Mouse (Mus musculus) hindbrain, embryonic 16.5 days (tissue): Measurements from ENCODE around the gene Ccdc88b. TPM values are rescaled to one million over a fixed set of nuclear protein-coding genes. Genes with fewer than 3 reads are reported as not detected.

ENCODE experiments used
- ATAC-seq: fragments of 200-750 bp; cut with Nextera tagmentation; 2 replicates; pipeline ENCODE4 v1.8.0; 2017; ENCODE audit warnings: moderate TSS enrichment, moderate library complexity
- H3K27ac ChIP-seq: fragments of 300-500 bp; sonication (generic); 2 replicates; pipeline ENCODE4 v1.5.1; 2014; ENCODE audit warnings: low read depth, mild to moderate bottlenecking, control low read depth, low read length, moderate library complexity
- H3K27me3 ChIP-seq: fragments of 300-500 bp; sonication (generic); replicated peaks from 2 replicates; pipeline ENCODE4 v1.6.1; 2014; ENCODE audit warnings: low read length; ENCODE audit not compliant: control insufficient read depth, insufficient read depth
- H3K36me3 ChIP-seq: fragments of 300-500 bp; sonication (generic); 2 replicates; pipeline ENCODE4 v1.6.1; 2014; ENCODE audit warnings: mild to moderate bottlenecking, low read length, moderate library complexity, mixed read lengths; ENCODE audit not compliant: control insufficient read depth, insufficient read depth
- H3K4me1 ChIP-seq: fragments of 300-500 bp; sonication (generic); 2 replicates; pipeline ENCODE4 v1.6.1; 2014; ENCODE audit warnings: low read depth, low read length; ENCODE audit not compliant: control insufficient read depth, insufficient read depth
- H3K4me2 ChIP-seq: fragments of 300-500 bp; sonication (generic); 2 replicates; pipeline ENCODE4 v1.6.1; 2014; ENCODE audit warnings: mild to moderate bottlenecking, low read length, control low read depth, moderate library complexity
- H3K4me3 ChIP-seq: fragments of 300-500 bp; sonication (generic); 2 replicates; pipeline ENCODE4 v1.5.1; 2014; ENCODE audit warnings: mild to moderate bottlenecking, low read length, control low read depth, moderate library complexity
- H3K9ac ChIP-seq: fragments of 300-500 bp; sonication (generic); 2 replicates; pipeline ENCODE4 v1.6.1; 2014; ENCODE audit warnings: low read depth, mild to moderate bottlenecking, control low read depth, low read length, moderate library complexity
- H3K9me3 ChIP-seq: fragments of 300-500 bp; sonication (generic); 2 replicates; pipeline ENCODE4 v1.6.1; 2014; ENCODE audit warnings: mild to moderate bottlenecking, low read length, moderate library complexity; ENCODE audit not compliant: control insufficient read depth
- WGBS: fragments of 180-500 bp; shearing (Covaris S2); extraction: QIAGEN DNeasy Blood & Tissue Kit; methylation state at CpG from one replicate; pipeline ENCODE4 v1.1.7; 2014; 5-methylcytosine and 5-hydroxymethylcytosine counted together
- polyA plus RNA-seq: library from polyadenylated mRNA; unstranded; fragments of >200 nt; fragmentation: Nextera tagmentation; extraction: Ambion mirVana; gene quantifications from 2 replicates; pipeline ENCODE4 v1.2.1, GENCODE M21; 2015

Gene Ccdc88b
- polyA plus RNA-seq, 1 experiment from 2014 or later: 0.85 TPM

DNA sequence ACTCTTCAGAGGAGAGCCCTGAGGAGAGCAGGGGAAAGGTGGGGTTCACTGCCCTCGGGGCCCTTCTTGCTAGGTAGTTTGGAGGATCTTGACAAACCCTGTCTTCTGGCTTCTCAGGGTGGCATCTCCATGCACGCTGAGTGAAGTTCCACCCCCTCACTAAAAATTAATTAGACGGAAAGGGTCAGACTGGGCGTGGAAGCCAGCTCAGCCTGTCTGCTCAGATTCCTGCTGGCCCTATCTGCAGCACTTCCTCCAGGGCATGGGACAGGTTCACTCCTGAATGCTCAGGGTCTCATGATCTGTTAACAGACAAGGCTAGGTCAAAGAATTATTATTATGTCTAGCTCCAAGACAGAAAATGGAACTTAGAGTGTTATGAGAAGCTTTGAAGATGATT lies 34.5 kb upstream of the Ccdc88b start:
- no peak overlapping the region for H3K4me2 ChIP-seq
- H3K27me3 ChIP-seq: no peaks in the 10 kb centered on the region
- no peak for ATAC-seq
- H3K27ac ChIP-seq: no peak overlapping the region
- no peaks in the 10 kb centered on the region for H3K4me1 ChIP-seq
- no peak overlapping the region for H3K4me3 ChIP-seq
- no peak overlapping the region for H3K9ac ChIP-seq
- 68% methylated on average over 4 of the region's 4 CpGs for WGBS
- no peaks in the 10 kb centered on the region for H3K9me3 ChIP-seq
- H3K36me3 ChIP-seq: no peaks in the 10 kb centered on the region

DNA sequence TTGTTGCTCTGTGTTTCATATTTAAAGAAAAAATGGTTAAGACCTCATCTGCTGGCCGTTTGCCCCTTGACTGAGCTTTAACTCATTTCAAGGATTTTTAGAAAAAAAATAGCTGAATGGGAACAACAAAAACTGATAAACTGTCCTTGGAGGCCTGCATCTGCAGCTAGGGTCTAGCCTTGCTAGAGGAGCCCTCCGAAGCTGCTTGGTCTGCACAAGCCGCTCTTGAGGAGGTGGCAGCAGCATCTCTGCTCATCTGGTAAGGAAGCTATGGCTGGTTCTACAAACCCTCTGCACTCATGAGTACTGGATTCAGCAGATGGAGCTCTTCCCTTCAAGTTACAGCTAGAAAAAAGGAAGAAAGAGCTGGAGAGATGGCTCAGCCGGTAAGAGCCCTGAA lies 20.0 kb upstream of the Ccdc88b start:
- Histone ChIP-seq H3K9ac (no peak overlapping the region), H3K27me3 (no peaks in the 10 kb centered on the region), H3K27ac (no peak overlapping the region), H3K4me3 (no peak overlapping the region), H3K4me2 (no peak overlapping the region), H3K9me3 (peaks cover 10% of the 10 kb centered on the region), H3K4me1 (no peaks in the 10 kb centered on the region), H3K36me3 (no peaks in the 10 kb centered on the region)
- WGBS: 84% methylated on average over 4 of the region's 4 CpGs
- no peak for ATAC-seq

DNA sequence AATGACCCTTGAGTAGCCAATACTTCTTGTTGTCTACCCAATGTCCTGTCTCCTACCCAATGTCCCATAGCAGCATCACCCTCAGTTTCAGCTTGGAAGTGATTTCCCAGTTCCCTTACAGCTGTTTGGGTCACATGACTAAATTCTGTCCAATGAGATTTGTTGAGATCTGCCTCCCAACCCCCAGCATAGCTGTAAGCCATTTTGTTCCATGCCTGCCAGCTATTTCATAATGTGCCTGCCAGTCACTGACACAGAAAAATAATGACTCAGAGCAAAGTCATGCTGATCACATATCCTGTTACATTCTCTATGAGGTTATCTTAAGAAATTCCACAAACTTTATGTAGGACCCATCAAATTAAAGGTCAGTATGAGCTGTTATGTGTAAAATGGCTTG lies 18.8 kb upstream of the Ccdc88b start:
- no peak for ATAC-seq
- Histone ChIP-seq H3K9me3 (peaks cover 10% of the 10 kb centered on the region), H3K4me3 (no peak overlapping the region), H3K27me3 (no peaks in the 10 kb centered on the region), H3K27ac (no peak overlapping the region), H3K4me1 (no peaks in the 10 kb centered on the region), H3K36me3 (no peaks in the 10 kb centered on the region), H3K9ac (no peak overlapping the region), H3K4me2 (no peak overlapping the region)

DNA sequence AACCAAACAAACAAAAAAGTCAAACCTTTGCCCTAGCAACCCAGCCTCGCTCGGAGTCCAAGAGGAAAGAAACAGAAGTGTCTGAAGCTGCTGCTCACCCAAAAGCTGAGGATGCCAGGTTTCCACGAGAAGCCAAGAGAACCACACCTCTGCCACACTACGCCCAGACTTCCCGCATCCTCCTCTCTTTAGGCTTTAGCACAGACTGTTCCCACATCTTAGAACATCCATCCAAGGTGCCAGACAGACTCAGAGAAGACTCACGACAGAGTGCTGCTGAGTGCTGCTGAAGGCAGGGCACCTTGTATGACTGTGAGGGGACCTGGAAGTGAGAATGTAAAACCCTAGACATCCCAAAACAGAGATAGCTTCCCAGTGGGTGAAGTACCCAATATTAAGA lies 17.8 kb upstream of the Ccdc88b start:
- WGBS: 88% methylated on average over 6 of the region's 6 CpGs

DNA sequence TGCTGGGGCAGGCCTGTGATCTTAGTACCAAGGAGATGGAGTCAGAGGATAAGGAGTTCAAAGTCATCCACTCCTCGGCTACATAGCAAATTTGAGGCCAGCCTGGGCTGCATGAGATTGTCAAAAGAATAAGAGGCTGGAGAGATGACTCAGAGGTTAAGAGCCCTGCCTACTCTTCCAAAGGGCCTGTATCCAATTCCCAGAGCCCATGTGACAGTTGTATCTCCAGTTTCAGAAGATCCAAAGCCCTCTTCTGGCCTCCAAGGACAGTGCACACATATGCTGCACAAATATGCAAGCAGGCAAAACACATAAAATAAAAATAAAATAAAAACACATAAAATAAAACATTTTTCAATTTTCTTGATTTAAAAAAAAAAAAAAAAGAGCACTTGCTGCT lies 16.2 kb upstream of the Ccdc88b start:
- Histone ChIP-seq H3K4me1 (no peaks in the 10 kb centered on the region), H3K9me3 (no peaks in the 10 kb centered on the region), H3K9ac (no peak overlapping the region), H3K27ac (no peak overlapping the region), H3K36me3 (no peaks in the 10 kb centered on the region), H3K4me2 (no peak overlapping the region), H3K27me3 (no peaks in the 10 kb centered on the region), H3K4me3 (no peak overlapping the region)
- ATAC-seq: no peak
- 90% methylated on average over 1 of the region's 1 CpGs for WGBS

More for the DNA sequence above, 17.8 kb upstream of the Ccdc88b start:
- no peaks in the 10 kb centered on the region for H3K27me3 ChIP-seq
- no peak for ATAC-seq
- no peaks in the 10 kb centered on the region for H3K4me1 ChIP-seq
- H3K4me2 ChIP-seq: no peak overlapping the region
- H3K9me3 ChIP-seq: peaks cover 8% of the 10 kb centered on the region
- no peak overlapping the region for H3K4me3 ChIP-seq
- no peak overlapping the region for H3K9ac ChIP-seq
- H3K27ac ChIP-seq: no peak overlapping the region
- H3K36me3 ChIP-seq: no peaks in the 10 kb centered on the region

DNA sequence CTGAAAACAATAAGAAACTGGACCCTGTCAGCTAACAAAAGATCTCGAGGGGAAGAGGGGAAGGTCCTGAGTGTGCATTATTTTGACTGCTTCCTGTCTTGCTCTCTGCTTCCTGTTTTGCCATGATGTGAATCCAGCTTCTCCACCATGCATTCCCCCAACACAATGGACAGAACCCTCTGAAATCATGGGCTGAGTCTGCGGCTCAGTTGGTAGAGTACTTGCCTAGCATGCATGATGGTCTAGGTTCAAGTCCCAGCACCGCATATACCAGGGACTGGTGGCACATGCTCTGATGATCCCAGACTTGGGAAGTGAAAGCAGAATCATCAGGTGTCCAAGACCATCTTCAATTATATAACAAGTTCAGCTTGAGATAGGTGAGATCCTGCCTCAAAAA lies 14.7 kb upstream of the Ccdc88b start:
- Histone ChIP-seq H3K4me1 (no peaks in the 10 kb centered on the region), H3K4me2 (no peak overlapping the region), H3K27ac (no peak overlapping the region), H3K9ac (no peak overlapping the region), H3K9me3 (no peaks in the 10 kb centered on the region), H3K36me3 (no peaks in the 10 kb centered on the region), H3K27me3 (no peaks in the 10 kb centered on the region), H3K4me3 (no peak overlapping the region)
- 87% methylated on average over 3 of the region's 3 CpGs for WGBS
- ATAC-seq: no peak

DNA sequence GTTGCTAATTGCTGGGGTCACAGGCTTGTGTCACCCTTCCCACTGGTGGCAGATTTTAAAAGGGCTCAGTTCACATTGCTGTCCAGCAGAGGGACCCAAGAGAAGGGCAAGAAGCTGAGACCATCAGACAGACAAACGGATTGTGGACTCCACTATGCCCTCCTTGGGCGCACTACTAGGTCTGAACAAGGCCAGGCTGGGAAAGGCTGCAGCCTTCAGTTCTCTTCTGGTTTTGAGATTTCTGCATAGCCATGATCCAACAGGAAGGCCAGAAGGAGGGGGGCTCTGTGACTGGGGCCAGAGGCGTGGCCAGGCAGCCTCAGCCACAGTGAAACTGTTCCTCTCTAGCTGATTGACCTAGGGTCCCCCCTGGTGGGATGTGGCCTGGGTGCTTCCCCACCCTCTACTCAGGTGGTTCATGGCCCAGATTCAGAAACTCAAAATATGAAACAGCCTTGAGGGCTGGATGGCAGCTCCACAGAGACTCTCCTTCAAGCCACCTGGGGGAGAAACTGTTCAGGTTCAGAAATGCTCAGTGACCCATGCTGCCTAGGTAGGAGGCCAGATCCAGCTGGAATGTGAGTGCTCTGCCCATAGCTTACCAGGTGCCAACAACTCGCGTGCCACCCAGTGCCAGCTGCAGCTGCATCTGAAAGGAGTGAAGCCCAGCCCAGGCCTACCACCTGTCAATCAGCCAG lies 13.7 kb upstream of the Ccdc88b start:
- WGBS: 64% methylated on average over 5 of the region's 5 CpGs
- Histone ChIP-seq H3K27ac (no peak overlapping the region), H3K4me1 (no peaks in the 10 kb centered on the region), H3K4me3 (no peak overlapping the region), H3K27me3 (no peaks in the 10 kb centered on the region), H3K4me2 (no peak overlapping the region), H3K9ac (no peak overlapping the region), H3K9me3 (no peaks in the 10 kb centered on the region), H3K36me3 (no peaks in the 10 kb centered on the region)
- no peak for ATAC-seq

DNA sequence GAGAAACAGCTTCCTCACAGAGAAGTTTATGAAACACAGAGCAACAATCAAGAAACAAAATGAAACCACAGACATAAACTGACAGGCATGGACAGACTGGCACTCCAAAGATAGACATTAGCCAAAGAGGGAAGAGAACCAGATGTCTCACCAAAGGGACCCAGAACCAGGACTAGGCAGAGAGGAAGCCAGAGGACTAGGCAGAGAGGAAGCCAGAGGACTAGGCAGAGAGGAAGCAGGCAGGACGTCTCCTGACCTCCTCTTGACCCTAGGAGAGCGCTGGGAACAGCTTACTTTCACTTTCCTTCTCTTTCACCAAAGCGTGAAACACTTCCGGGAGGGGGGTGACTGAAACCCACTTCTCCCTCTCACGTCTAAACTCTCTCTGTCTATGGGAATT lies 11.3 kb upstream of the Ccdc88b start:
- no peaks in the 10 kb centered on the region for H3K27me3 ChIP-seq
- H3K27ac ChIP-seq: no peak overlapping the region
- no peaks in the 10 kb centered on the region for H3K4me1 ChIP-seq
- 13% methylated on average over 5 of the region's 5 CpGs for WGBS
- ATAC-seq: no peak
- H3K9me3 ChIP-seq: no peaks in the 10 kb centered on the region
- H3K4me2 ChIP-seq: 0 out of 2 replicates have a peak overlapping the region, but pooled peaks have one; percentile 19
- no peak overlapping the region for H3K4me3 ChIP-seq
- H3K36me3 ChIP-seq: no peaks in the 10 kb centered on the region
- no peak overlapping the region for H3K9ac ChIP-seq

DNA sequence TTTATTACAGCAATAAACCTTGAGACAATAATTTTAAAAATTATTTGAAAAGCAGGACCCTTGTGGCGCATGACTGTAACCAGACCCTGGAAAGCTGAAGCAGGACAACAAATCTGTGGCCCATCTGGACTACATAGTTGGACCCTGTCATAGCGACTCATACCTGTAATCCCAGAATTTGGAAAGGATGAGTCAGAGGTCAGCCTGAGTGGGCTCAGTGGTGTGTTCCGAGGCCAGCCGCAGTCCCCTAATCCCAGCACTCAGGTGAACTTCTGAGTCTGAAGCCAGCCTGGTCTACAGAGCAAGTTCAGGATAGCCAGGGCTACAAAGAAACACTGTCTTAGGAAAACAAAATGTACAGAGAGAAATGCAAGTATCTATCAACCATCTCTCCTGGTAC lies 3.4 kb upstream of the Ccdc88b start:
- Histone ChIP-seq H3K4me2 (no peak overlapping the region), H3K4me1 (no peaks in the 10 kb centered on the region), H3K36me3 (no peaks in the 10 kb centered on the region), H3K9me3 (no peaks in the 10 kb centered on the region), H3K4me3 (no peak overlapping the region), H3K27me3 (no peaks in the 10 kb centered on the region), H3K9ac (no peak overlapping the region), H3K27ac (no peak overlapping the region)
- ATAC-seq: no peak
- 96% methylated on average over 4 of the region's 4 CpGs for WGBS

DNA sequence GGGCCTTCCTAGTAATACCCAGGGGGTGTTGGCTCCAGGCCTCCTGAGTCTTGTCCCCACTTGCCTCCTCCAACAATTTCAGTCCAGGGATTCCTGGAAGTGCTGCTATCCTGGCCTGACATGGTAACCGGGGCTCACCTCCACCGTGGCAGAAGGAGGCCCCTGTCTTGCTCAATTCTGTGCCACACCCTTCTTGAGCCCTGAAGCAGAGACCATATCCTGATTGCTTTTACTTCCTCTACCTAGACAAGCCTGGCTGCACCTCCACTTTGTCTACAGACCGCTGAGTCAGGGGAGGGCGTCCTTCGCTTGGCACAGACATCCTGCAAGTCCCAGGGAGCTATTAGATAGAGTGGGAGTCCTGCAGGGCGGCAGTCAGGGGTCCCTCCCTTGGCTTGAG lies 2.7 kb upstream of the Ccdc88b start:
- H3K4me2 ChIP-seq: no peak overlapping the region
- 75% methylated on average over 6 of the region's 6 CpGs for WGBS
- H3K9ac ChIP-seq: no peak overlapping the region
- peaks cover 4% of the 10 kb centered on the region; the same call in 1 of the 2 replicates for H3K4me1 ChIP-seq
- H3K9me3 ChIP-seq: no peaks in the 10 kb centered on the region
- H3K4me3 ChIP-seq: no peak overlapping the region
- no peak overlapping the region for H3K27ac ChIP-seq
- ATAC-seq: no peak
- no peaks in the 10 kb centered on the region for H3K36me3 ChIP-seq
- no peaks in the 10 kb centered on the region for H3K27me3 ChIP-seq
